Mouse (Mus musculus): ENCODE measurements around the gene Twist2.

- TF ChIP-seq CTCF (conservative IDR thresholded peaks at IDR 0.05; ENCODE audit: insufficient read depth, insufficient read length, low read depth, low read length) (no peak), POLR2A (IDR thresholded peaks at IDR 0.05; ENCODE audit: low read depth, low read length) (no peak)
Measured at GRCm38 (mm10) chr1:91823951-91824350, 22.7 kb downstream of the Twist2 start.

All from kidney, adult 2 months (tissue).